Mouse (Mus musculus) kidney, embryonic 16.5 days (tissue): Measurements from ENCODE around the gene Zdhhc4. TPM values are rescaled to one million over a fixed set of nuclear protein-coding genes. Genes with fewer than 3 reads are reported as not detected.

Experiments
- ATAC-seq: fragments of 200-750 bp; cut with Nextera tagmentation; 2 replicates; pipeline ENCODE4 v1.8.0; 2017; ENCODE audit warnings: moderate TSS enrichment; ENCODE audit not compliant: low FRiP score, low TSS enrichment
- H3K27ac ChIP-seq: fragments of 300-500 bp; sonication (generic); 2 replicates; pipeline ENCODE4 v1.5.1; 2014; ENCODE audit warnings: low read length
- H3K27me3 ChIP-seq: fragments of 300-500 bp; sonication (generic); 2 replicates; pipeline ENCODE4 v1.6.1; 2014; ENCODE audit warnings: low read length, control low read depth, mixed read lengths; ENCODE audit not compliant: insufficient read depth
- H3K36me3 ChIP-seq: fragments of 300-500 bp; sonication (generic); 2 replicates; pipeline ENCODE4 v1.6.1; 2014; ENCODE audit warnings: low read length, control low read depth, mixed read lengths; ENCODE audit not compliant: insufficient read depth
- H3K4me1 ChIP-seq: fragments of 300-500 bp; sonication (generic); 2 replicates; pipeline ENCODE4 v1.6.1; 2014; ENCODE audit warnings: low read length, control low read depth, mixed read lengths; ENCODE audit not compliant: insufficient read depth
- H3K4me2 ChIP-seq: fragments of 300-500 bp; sonication (generic); replicated peaks from 2 replicates; pipeline ENCODE4 v1.6.1; 2014; ENCODE audit warnings: low read depth, low read length
- H3K4me3 ChIP-seq: fragments of 300-500 bp; sonication (generic); 2 replicates; pipeline ENCODE4 v1.5.1; 2014; ENCODE audit warnings: mild to moderate bottlenecking, low read length
- H3K9ac ChIP-seq: fragments of 300-500 bp; sonication (generic); replicated peaks from 2 replicates; pipeline ENCODE4 v1.6.1; 2014; ENCODE audit warnings: low read length
- H3K9me3 ChIP-seq: fragments of 300-500 bp; sonication (generic); 2 replicates; pipeline ENCODE4 v1.6.1; 2016; ENCODE audit warnings: low read length, control low read depth
- whole genome bisulfite sequencing: fragments of 180-500 bp; shearing (Covaris S2); extraction: QIAGEN DNeasy Blood & Tissue Kit; methylation state at CpG from one replicate; pipeline ENCODE4 v1.1.7; 2014; 5-methylcytosine and 5-hydroxymethylcytosine counted together
- polyA plus RNA-seq: library from polyadenylated mRNA; unstranded; fragments of >200 nt; fragmentation: Nextera tagmentation; extraction: Ambion mirVana; gene quantifications from 2 replicates; pipeline ENCODE4 v1.2.1, GENCODE M21; 2015

The Zdhhc4 gene
- polyA plus RNA-seq, 1 experiment from 2014 or later: 81.9 TPM

GRCm38 (mm10) chr5:143311886-143312285 lies 17.2 kb downstream of the Zdhhc4 start:
- Histone ChIP-seq H3K9me3 (no peaks in the 10 kb centered on the region), H3K4me1 (peaks cover 16% of the 10 kb centered on the region), H3K27me3 (no peaks in the 10 kb centered on the region), H3K4me3 (no peak overlapping the region), H3K9ac (no peak overlapping the region), H3K4me2 (no peak overlapping the region), H3K27ac (no peak overlapping the region), H3K36me3 (peaks cover 54% of the 10 kb centered on the region)
- whole genome bisulfite sequencing: 60% methylated on average over 8 of the region's 8 CpGs
- no peak for ATAC-seq

- Histone ChIP-seq H3K4me1 (peaks cover 14% of the 10 kb centered on the region), H3K36me3 (peaks cover 69% of the 10 kb centered on the region), H3K27ac (no peak overlapping the region), H3K4me2 (no peak overlapping the region), H3K4me3 (no peak overlapping the region), H3K27me3 (no peaks in the 10 kb centered on the region), H3K9me3 (no peaks in the 10 kb centered on the region), H3K9ac (no peak overlapping the region)
- WGBS: 98% methylated on average over 7 of the region's 7 CpGs
- ATAC-seq: no peak
Observed at GRCm38 (mm10) chr5:143309916-143310315, 19.1 kb downstream of the Zdhhc4 start.

GRCm38 (mm10) chr5:143308825-143309224 lies 20.2 kb downstream of the Zdhhc4 start:
- H3K27me3 ChIP-seq: no peaks in the 10 kb centered on the region
- no peak overlapping the region for H3K27ac ChIP-seq
- H3K9me3 ChIP-seq: no peaks in the 10 kb centered on the region
- no peak overlapping the region for H3K4me3 ChIP-seq
- no peak overlapping the region for H3K9ac ChIP-seq
- 88% methylated on average over 5 of the region's 5 CpGs for WGBS
- ATAC-seq: no peak
- peaks cover 12% of the 10 kb centered on the region for H3K4me1 ChIP-seq
- H3K36me3 ChIP-seq: peaks cover 71% of the 10 kb centered on the region
- H3K4me2 ChIP-seq: no peak overlapping the region

DNA sequence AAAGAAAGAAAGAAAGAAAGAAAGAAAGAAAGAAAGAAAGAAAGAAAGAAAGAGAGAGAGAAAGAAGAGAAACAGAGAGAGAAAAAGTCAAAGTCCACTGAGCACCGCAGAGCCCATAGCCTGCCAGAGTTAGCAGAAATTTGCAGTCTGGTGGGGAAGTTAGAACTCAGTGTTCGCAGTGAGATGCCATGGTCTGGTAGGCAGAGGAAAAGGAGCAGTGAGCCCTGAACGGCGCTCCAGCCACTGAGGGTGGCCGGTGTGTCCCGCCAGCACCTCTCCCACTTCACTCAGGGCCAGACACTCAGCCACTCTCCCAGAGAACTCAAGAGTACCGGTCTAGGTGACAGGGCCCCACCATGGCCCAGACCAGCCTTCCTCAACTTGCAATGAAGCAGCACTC lies 24.8 kb downstream of the Zdhhc4 start:
- Histone ChIP-seq H3K4me1 (0 out of 2 replicates have a peak, but pooled peaks cover 3% of the 10 kb centered on the region), H3K4me3 (no peak overlapping the region), H3K36me3 (peaks cover 80% of the 10 kb centered on the region), H3K27ac (no peak overlapping the region), H3K4me2 (no peak overlapping the region), H3K9ac (no peak overlapping the region), H3K9me3 (no peaks in the 10 kb centered on the region), H3K27me3 (no peaks in the 10 kb centered on the region)
- no peak for ATAC-seq
- WGBS: 77% methylated on average over 7 of the region's 7 CpGs

DNA sequence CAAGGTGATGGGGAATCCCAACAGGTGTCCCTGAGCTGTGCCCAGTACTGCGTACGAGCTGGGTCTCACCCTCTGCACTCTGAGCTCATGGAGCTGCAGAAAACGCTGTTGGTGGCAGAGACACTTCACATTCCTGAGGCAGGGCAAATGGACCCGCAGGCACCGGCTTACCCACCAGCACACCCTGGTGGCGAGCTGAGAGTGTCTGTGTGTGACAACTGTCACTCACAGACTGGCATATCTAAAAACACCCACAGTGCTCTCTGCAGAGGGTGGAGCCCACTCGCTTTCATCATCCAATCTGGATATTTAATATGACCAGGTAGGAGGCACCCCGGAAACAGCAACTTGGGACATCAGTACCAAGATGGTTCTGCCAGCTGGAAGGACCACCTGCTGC lies 27.8 kb downstream of the Zdhhc4 start:
- H3K4me2 ChIP-seq: no peak overlapping the region
- no peak overlapping the region for H3K4me3 ChIP-seq
- peaks cover 57% of the 10 kb centered on the region for H3K36me3 ChIP-seq
- no peak overlapping the region for H3K27ac ChIP-seq
- H3K9me3 ChIP-seq: no peaks in the 10 kb centered on the region
- no peaks in the 10 kb centered on the region for H3K27me3 ChIP-seq
- WGBS: 72% methylated on average over 8 of the region's 8 CpGs
- no peak for ATAC-seq
- H3K4me1 ChIP-seq: 0 out of 2 replicates have a peak, but pooled peaks cover 3% of the 10 kb centered on the region
- no peak overlapping the region for H3K9ac ChIP-seq

- Histone ChIP-seq H3K27me3 (no peaks in the 10 kb centered on the region), H3K36me3 (peaks cover 43% of the 10 kb centered on the region), H3K9ac (no peak overlapping the region), H3K9me3 (no peaks in the 10 kb centered on the region), H3K4me2 (no peak overlapping the region), H3K4me3 (no peak overlapping the region), H3K4me1 (0 out of 2 replicates have a peak, but pooled peaks cover 3% of the 10 kb centered on the region), H3K27ac (no peak overlapping the region)
- no peak for ATAC-seq
- WGBS: 91% methylated on average over 4 of the region's 4 CpGs
Observed at GRCm38 (mm10) chr5:143299686-143300085, 29.4 kb downstream of the Zdhhc4 start.

DNA sequence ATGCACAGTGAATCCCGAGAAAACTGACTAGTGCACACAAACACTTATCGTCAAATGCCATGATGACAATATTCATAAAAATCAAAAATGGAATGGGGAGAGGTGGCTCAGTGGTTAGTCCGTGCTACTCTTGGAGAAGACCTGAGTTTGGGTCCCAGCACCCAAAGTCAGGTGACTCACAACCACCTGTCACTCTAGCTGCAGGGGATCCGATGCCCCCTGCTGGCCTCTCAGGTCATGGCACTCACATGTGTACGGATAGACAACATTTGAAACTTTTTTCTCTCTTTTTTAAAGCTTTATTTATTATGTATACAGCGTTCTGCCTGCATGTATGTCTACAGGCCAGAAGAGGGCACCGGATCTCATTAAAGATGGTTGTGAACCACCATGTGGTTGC lies 30.7 kb downstream of the Zdhhc4 start:
- Histone ChIP-seq H3K4me1 (peaks cover 6% of the 10 kb centered on the region), H3K27ac (no peak overlapping the region), H3K9me3 (no peaks in the 10 kb centered on the region), H3K4me2 (no peak overlapping the region), H3K4me3 (no peak overlapping the region), H3K9ac (no peak overlapping the region), H3K36me3 (peaks cover 40% of the 10 kb centered on the region), H3K27me3 (peaks cover 11% of the 10 kb centered on the region)
- 94% methylated on average over 7 of the region's 7 CpGs for WGBS
- no peak for ATAC-seq

GRCm38 (mm10) chr5:143297986-143298385 lies 31.1 kb downstream of the Zdhhc4 start:
- ATAC-seq: no peak
- peaks cover 10% of the 10 kb centered on the region for H3K4me1 ChIP-seq
- WGBS: 89% methylated on average over 9 of the region's 9 CpGs
- no peak overlapping the region for H3K27ac ChIP-seq
- H3K9ac ChIP-seq: no peak overlapping the region
- H3K27me3 ChIP-seq: peaks cover 16% of the 10 kb centered on the region
- H3K9me3 ChIP-seq: no peaks in the 10 kb centered on the region
- no peak overlapping the region for H3K4me2 ChIP-seq
- H3K4me3 ChIP-seq: no peak overlapping the region
- H3K36me3 ChIP-seq: peaks cover 36% of the 10 kb centered on the region

GRCm38 (mm10) chr5:143295330-143295729 lies 33.7 kb downstream of the Zdhhc4 start:
- Histone ChIP-seq H3K4me3 (no peak overlapping the region), H3K27ac (no peak overlapping the region), H3K9me3 (no peaks in the 10 kb centered on the region), H3K27me3 (peaks cover 42% of the 10 kb centered on the region), H3K9ac (no peak overlapping the region), H3K4me2 (no peak overlapping the region), H3K4me1 (peaks cover 12% of the 10 kb centered on the region), H3K36me3 (peaks cover 17% of the 10 kb centered on the region)
- no peak for ATAC-seq
- WGBS: 92% methylated on average over 2 of the region's 2 CpGs

DNA sequence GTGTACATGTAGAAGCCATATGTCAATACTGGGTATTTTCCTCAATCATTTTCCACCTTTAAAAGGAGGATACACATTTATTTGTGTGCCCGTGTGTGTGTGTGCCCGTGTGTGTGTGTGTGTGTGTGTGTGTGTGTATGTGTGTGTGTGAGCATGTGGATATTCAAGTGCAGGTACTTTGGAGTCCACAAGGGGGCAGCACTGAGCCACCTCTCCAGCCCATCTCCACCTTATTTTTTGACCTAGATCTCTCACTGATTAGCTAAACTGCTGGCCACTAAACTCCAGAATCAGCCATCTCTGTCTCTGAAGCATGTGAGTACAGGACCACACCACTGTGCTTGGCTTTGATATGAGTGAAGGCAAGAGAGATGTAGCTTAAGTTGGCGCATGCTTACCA lies 34.2 kb downstream of the Zdhhc4 start:
- ATAC-seq: no peak
- Histone ChIP-seq H3K36me3 (peaks cover 12% of the 10 kb centered on the region), H3K27ac (no peak overlapping the region), H3K4me1 (peaks cover 12% of the 10 kb centered on the region), H3K4me2 (no peak overlapping the region), H3K9me3 (no peaks in the 10 kb centered on the region), H3K4me3 (no peak overlapping the region), H3K27me3 (peaks cover 47% of the 10 kb centered on the region), H3K9ac (no peak overlapping the region)
- WGBS: 100% methylated on average over 3 of the region's 3 CpGs
